Comparison of ENCODE assay signal across 13 mouse cellular contexts in genomic region chr11:93484661-93485060, GRCm38 (mm10).
"Had no signal": no experiment of that assay in that cellular context is flagged by ENCODE, and none has a peak within 500 bp of the region (broad histone marks: within the 10 kb centered on the region; RNA-seq: fewer than 3 reads in every experiment).

No protein-coding gene starts in this region.

- DNase-seq: gastrocnemius, adult 2 months; gastrocnemius, postnatal 10 days; gastrocnemius, postnatal 25 days; heart, adult 2 months; heart, postnatal 14 days; heart, postnatal 4 days; kidney, adult 18-20 months; kidney, adult 8-10 months; kidney, postnatal 10 days; kidney, postnatal 25 days; kidney, postnatal 4 days; liver; liver, embryonic 13.5 days had no signal
